Mouse (Mus musculus) fat pad, adult 2 months (tissue): ENCODE measurements around the gene Tap2.

ENCODE experiments used
- DNase-seq: peaks from one replicate; pipeline ENCODE4 v3.0.0-alpha.2; 2011; ENCODE audit warnings: low read depth, low spot score; ENCODE audit errors: extremely low read depth

Gene Tap2

DNA sequence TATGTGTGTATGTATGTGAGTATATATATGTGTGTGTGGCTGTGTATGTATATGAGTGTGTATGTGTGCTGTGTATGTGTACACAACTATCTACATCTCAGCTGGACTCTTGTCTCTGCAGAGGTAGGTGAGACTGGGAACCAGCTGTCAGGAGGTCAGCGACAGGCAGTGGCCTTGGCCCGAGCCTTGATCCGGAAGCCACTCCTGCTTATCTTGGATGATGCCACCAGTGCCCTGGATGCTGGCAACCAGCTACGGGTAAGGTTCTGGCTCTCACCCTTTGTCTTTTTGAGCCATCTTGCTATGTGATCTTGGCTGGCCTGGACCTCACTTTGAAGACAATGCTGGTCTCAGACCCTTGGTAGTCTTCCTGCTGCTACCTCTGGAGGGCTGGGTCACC is 8.6 kb upstream of the Tap2 start:
- no peak for DNase-seq

DNA sequence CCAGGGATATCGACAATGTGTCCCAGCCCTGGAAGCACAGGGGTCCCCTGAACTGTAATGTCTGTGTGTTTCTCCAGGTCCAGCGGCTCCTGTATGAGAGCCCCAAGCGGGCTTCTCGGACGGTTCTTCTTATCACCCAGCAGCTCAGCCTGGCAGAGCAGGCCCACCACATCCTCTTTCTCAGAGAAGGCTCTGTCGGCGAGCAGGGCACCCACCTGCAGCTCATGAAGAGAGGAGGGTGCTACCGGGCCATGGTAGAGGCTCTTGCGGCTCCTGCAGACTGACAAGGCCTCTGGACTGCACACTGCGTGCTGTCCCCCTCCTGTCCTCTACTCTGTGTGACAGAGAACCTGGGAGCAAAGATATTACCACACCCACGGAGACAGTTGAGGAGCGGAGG is 6.8 kb upstream of the Tap2 start:
- DNase-seq, result no peak

- DNase-seq, result peak; percentile 33
Measured at GRCm38 (mm10) chr17:34196941-34197894, 6.1 kb upstream of the Tap2 start, which contains the start of gene Psmb8. Psmb8 (plus strand) TSS chr17:34197721.

- no peak for DNase-seq
Measured at GRCm38 (mm10) chr17:34197904-34198520, 5.3 kb upstream of the Tap2 start.

DNA sequence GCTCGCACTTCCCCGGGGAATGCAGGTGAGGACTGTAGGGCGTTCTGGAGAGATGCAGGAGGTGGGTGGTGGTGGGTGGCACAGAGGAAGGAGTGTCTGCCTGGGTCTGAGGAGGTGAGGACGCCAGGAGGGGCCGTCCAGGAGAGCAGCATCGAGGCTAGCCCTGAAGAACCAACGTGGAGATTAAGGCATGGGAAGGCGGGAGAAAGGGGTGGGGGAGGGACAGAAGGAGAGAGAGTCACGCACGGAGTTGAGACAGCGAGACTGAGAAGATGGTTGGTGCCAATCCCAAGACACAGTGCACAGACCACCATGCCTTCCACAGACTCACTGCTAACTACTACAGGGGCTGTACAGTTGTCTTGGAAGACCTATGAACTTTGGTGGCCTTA is 4.8 kb upstream of the Tap2 start:
- no peak for DNase-seq

GRCm38 (mm10) chr17:34199050-34199619 is 4.2 kb upstream of the Tap2 start:
- DNase-seq, result no peak

DNA sequence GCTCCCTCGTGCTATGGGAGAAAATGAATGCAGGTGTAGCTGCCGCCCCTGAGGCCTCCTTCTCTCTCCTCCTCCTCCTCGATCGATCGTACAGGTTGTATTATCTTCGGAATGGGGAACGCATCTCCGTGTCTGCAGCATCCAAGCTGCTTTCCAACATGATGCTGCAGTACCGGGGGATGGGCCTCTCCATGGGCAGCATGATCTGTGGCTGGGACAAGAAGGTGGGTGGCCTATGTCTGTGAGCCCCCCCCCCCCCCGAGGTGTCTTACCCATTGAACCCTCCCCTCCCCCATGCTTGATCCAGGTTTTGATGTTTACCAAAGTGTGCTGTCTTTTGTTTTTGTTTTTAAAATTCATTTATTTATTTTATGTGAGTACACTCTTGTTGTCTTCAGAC is 3.3 kb upstream of the Tap2 start:
- DNase-seq, result no peak

DNA sequence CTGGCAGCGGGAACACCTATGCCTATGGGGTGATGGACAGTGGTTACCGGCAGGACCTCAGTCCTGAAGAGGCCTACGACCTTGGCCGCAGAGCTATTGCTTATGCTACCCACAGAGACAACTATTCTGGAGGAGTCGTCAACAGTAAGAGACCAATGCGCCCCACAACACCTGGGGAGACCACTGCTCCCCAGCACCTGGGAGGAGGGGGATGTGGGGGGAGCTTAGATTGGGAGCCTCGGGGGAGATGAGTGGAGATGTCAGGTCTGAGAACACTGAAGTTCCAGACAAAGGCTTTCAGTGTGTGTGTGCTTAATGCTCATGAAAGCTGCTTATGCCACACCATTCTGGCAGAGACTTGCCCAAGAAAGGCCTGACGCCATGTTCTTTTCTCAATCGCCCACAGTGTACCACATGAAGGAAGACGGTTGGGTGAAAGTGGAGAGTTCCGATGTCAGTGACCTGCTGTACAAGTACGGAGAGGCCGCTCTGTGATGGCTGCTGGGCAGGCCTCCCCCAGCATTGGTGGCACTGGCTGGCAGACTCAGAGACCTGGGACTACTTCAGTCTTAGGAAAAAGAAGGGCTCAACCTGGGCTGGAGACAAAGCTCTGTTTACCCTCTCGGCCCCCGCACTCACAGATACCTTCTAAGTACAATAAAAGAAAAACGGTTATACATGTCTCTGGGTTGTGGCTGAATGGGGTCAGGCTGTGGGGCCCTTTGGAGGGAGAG is 2.4 kb upstream of the Tap2 start:
- no peak for DNase-seq

DNA sequence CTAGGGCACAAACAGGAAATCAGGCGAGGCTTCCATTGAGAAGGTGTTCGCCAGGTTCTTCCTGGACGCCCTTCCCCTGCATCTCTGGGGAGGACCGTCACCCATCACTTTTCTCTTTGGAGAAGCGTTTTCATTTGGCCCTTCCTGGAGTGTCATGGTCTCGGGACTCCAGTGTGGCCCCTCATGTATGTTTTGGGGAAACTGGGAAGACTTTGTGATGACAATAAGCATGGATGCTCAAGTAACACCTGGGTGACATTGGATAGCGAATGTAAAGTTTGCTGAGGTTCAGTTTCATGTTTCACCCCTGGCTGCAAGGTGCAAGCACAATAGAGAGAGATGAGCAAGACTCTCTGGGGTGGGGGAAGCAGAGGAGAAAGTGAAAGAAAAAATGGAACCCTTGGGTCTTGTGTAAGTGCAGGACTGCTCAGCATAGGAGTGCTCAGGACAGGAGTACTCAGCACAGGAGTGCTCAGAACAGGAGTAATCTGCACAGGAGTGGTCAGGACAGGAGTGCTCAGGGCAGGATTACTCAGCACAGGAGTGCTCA is 1.7 kb upstream of the Tap2 start:
- no peak for DNase-seq

DNA sequence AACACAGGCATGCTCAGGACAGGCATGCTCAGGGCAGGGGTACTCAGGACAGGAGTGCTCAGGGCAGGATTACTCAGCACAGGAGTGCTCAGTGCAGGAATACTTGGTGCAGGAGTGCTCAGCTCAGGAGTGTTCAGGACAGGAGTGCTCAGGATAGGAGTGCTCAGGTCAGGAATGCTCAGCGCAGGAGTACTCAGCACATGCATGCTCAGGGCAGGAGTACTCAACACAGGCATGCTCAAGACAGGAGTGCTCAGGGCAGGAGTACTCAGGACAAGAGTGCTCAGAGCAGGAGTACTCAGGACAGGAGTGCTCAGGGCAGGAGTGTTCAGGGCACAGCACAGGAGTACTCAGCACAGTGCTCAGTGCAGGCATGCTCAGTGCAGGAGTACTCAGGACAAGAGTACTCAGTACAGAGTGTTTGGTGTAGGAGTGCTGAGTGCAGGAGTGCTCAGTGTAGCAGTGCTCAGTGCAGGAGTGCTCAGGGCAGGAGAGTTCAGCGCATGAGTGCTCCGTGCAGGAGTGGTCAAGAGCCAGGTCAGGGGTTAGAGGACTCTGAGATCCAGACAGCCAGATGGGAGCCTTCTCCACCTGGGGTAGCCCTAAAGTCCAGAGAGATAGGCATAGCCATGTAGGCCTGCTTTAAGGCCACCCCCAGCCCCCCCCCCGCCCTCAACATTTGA is 426 bp upstream of the Tap2 start:
- no peak for DNase-seq

GRCm38 (mm10) chr17:34204303-34205010 is 1.1 kb downstream of the Tap2 start:
- DNase-seq, result no peak

DNA sequence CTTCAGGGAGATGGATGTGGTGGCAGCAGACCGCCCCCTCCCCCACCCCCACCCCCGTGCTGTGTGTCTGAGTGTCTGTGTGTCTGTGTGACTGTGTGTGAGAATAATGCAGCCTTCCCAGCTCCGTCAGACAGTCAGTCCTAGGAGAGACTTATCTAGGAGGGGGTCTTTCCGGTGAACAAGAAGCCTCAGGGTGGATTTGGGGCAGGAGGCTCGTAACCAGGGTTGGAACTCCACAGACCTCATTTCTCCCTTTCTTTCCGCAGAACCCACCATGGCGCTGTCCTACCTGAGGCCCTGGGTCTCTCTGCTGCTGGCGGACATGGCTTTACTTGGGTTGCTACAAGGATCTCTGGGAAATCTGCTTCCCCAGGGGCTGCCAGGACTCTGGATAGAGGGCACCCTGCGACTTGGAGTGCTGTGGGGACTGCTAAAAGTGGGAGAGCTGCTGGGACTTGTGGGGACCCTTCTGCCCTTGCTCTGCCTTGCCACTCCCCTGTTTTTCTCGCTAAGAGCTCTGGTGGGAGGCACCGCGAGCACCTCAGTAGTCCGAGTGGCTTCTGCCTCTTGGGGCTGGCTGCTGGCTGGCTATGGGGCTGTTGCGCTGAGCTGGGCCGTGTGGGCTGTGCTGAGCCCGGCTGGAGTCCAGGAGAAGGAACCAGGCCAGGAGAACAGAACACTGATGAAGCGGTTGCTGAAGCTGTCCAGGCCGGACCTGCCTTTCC is 1.9 kb downstream of the Tap2 start:
- DNase-seq, result no peak

- DNase-seq, result no peak
Measured at GRCm38 (mm10) chr17:34205746-34206176, 2.4 kb downstream of the Tap2 start.

DNA sequence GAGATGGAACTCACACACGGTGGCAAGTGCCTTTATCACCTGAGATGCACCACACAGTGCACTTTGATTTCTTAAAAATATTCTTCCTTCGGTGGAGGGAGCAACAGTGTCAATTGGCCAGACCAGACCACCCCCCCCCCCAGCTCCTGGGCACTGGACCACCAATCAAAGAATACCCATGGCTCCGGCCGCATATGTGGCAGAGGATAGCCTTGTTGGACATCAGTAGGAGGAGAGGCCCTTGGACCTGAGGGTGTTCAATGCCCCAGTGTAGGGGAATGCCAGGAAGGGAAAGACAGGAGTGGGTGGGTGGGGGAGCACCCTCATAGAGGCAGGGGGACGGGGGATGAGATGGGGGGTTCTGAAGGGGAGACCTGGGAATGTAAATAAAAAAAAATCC is 3.4 kb downstream of the Tap2 start:
- no peak for DNase-seq

GRCm38 (mm10) chr17:34207456-34207855 is 4.1 kb downstream of the Tap2 start:
- DNase-seq, result no peak

DNA sequence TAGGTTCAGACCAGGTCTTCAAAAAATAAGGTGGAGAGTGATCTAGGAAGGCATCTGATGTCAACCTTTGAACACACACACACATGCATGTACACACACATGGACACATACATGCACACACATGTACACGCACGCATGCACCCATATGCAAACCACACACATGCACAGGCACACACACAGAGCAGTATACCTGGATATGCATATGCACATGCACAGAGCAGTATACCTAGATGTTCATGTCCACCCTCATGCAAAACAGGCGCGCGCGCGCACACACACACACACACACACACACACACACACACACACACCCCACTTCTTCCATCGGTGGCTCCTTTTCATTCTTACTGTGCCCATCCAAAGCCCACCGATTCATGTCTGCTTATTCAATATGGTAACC is 4.5 kb downstream of the Tap2 start:
- no peak for DNase-seq

DNA sequence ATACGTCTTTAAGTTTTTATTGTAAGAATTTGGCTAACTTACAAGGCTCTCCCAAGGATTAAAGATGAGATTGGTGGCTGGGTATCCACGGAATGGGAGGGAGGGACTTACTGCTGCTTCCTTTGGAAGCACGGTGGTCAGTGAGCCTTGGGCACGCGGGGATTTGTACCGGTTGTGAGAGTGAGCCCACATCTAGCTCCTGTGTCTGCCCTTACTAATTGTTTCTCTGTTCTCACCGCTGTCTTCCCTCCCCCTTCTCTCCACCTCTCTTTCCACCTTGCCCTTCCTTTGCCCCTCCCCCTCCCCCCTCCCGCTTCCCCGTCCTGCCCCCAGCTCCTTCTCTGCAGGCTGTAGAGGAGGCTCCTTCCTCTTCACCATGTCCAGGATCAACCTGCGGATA is 5.1 kb downstream of the Tap2 start:
- DNase-seq, result no peak

- no peak for DNase-seq
Measured at GRCm38 (mm10) chr17:34209680-34210079, 6.4 kb downstream of the Tap2 start.

DNA sequence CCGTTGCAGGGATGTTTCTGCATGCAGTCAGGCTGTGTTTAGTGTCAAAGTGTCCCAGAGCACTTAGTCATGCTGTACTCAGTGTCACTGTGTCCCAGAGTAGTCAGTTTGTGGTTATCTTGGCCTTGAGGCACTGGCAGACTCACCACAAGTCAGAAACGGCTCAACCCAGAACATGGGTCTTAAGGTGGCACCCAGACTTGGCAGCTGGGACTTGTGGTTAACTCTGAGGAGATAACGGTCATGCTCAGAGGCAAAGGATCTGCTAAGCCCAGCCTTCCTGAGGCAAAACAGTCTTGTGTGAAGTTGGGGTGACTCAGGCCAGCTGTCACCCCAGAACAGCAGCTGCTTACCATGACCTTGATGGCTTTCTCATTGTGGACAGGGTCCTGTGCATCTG is 7.3 kb downstream of the Tap2 start:
- DNase-seq, result no peak
